Mouse (Mus musculus) T-cell, adult 2 months (primary cell): ENCODE data around the gene Ppargc1a.

Experiments
- DNase-seq: peaks from one replicate; pipeline ENCODE4 v3.0.0; 2022; ENCODE audit warnings: low spot score

Gene Ppargc1a

DNA sequence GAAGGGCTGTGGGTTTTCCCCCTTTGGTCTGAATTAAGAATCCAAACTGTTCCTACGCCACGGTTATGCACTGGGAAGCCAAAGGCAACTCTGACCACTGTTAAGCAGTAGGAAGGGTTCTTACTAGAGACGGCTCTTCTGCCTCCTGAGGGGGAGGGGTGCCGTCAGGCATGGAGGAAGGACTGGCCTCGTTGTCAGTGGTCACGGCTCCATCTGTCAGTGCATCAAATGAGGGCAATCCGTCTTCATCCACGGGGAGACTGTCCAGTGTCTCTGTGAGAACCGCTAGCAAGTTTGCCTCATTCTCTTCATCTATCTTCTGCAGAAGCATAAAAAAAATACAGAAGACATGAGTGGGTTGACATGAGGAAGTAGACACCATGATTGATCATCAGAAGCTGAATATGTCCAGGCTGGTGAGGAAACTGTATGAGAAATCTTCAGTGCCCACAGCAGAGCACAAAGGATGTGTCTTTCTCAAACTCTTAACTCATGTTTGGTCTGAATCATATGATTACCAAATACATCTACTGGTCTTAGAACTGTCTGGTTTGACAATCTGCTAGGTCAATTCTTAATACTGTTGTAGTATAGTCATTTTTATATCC is 69.5 kb downstream of the Ppargc1a start:
- DNase-seq, result no peak

- no peak for DNase-seq
Measured at GRCm38 (mm10) chr5:51495446-51495845, 72.1 kb downstream of the Ppargc1a start.

GRCm38 (mm10) chr5:51494358-51494876 is 73.1 kb downstream of the Ppargc1a start:
- no peak for DNase-seq

GRCm38 (mm10) chr5:51483768-51484167 is 83.8 kb downstream of the Ppargc1a start:
- DNase-seq, result no peak

DNA sequence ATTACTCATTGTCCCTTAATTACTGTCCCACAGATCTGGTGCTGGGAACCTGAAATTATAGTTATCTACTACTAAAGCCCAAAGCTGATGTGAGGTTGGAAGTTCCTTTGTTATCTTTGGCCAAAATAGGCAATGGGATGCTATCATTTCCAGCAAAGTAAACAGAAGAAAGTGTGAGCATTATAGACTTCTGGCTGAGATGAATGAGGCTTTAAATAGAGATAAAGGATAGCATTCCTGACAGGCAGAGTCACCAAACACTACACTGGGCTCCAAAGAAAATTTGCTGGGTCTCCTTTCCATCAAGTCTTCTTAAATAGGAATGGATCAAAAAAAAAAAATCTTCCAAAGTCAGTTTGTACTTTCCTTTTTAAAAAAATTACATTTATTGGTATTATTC is 87.7 kb downstream of the Ppargc1a start:
- no peak for DNase-seq

GRCm38 (mm10) chr5:51479456-51479855 is 88.1 kb downstream of the Ppargc1a start:
- DNase-seq, result no peak

DNA sequence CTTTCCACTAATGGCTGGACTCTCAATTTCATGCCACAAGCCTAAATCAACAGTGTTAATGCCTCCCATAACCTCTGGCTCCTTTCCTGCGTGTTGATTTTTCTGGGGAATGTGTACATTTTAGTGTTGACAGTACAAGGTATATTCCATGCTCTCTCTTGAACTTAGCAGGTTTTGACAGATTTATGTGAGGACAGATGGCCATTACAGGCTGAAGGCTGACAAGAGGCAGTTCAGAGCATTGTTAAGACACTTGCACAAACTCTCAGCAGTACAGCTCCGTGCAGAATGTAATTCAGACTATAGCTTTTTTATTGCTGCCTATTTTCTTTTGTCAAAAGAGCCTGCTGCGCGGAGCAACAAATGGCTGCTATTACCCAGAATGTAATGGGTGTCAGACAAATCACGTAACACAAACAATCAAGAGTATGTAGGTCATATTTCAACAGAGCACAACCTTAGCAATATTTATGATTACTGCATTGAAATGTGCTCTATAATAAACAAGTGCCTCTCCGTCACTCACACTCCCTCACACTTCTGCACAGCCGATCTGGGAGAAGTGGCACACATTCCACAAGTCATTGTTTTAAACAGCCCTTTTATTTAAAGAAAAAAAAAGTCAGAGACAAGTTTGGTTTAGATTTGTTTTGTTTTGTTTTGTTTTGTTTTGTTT is 89.1 kb downstream of the Ppargc1a start:
- no peak for DNase-seq

DNA sequence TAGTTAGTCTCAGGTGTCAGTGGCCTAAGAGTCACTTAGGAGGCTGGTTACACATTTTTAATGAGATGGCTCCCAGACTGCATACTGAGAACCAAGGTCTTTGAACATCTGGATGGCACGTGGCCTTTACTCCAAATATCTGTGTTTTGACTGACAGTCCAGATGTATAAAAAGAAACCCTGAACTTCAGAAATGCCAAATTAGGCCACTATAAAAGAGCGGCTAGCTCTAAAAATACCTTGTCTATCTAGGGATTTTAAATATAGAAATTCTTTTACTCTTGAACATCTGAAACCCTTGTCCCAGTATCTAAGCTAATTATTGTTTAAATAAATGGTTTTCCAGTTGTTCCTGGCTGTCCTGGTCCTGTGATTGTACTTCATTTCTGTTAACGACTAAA is 90.4 kb downstream of the Ppargc1a start:
- DNase-seq, result no peak

- DNase-seq, result no peak
Measured at GRCm38 (mm10) chr5:51475034-51475541, 92.4 kb downstream of the Ppargc1a start.

DNA sequence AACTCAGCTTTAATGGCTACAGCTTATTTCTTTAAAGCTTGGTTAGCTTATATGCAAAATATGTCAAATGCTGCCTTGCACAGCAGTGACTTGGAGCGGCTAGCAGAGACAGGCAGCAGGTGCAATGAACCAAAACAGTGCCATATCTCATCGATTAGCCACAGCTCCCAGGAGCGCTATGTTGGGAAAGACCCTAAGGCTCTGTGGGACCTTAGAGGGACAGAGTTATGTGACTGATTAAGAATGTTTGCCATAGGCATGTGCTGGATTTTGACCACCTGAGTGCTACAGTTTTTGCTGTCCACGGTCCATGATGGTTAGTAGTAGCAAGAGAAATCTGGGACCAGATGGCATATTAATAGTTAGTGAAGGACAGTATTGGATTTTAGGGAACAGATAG is 95.9 kb downstream of the Ppargc1a start:
- DNase-seq, result no peak

DNA sequence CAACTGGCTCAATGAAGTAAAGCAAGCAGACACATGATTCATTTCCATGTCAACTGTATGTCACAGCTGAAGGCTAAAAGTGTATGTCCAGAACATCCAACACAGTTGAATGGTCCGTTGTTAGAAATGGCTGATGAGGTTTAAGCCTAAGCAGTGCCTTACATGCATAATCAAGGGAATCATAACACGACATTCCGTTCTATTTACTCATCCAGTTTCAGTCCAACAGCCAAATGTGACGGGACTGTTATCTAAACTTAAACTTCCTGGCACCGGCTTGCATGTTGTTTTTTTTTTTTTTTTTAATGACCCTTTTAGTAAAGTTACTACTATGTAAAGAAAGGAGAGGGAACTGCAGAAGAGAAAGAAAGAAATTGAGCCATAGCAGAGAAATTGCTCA is 101.5 kb downstream of the Ppargc1a start:
- no peak for DNase-seq

DNA sequence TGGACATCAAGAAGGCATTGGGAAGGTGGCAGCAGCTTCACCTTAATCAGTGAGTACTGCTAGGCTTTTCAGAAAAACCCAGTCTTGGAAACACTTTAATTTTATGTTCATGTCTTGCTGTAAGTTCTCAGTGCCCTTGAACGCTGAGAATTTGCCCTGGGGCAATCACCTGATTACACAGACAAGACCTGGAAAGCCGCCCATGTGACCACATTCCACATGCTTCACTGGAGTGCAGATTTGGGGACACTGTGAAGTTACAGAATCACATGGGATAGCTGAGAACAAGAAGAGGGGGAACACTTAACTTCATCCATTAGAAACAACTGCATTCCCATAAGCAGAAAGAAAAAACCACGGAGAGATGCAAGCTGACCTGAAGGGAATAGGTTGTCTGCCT is 115.5 kb downstream of the Ppargc1a start:
- DNase-seq, result no peak

DNA sequence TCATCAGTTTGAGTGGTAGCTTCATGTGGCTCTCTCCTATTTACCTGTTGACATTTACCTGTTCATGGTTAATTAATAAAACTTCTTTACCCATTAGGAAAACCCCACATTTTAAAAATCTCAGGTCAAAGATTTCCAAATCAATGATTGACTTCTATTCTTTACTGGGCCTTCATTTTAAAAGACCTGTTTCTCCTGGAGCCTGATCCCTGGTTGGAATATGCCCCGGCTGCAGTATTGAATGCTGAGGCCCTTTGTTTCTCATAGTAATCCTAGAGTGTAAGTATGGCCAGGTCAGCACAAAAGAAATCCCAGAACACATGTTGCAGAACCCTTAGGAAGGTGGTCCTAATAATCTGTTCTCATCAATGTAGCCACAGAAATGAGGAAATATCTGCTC is 119.9 kb downstream of the Ppargc1a start:
- no peak for DNase-seq

- DNase-seq, result no peak
Measured at GRCm38 (mm10) chr5:51446299-51447090, 121.0 kb downstream of the Ppargc1a start.

GRCm38 (mm10) chr5:51445726-51446125 is 121.8 kb downstream of the Ppargc1a start:
- no peak for DNase-seq

- DNase-seq, result no peak
Measured at GRCm38 (mm10) chr5:51439773-51440172, 127.8 kb downstream of the Ppargc1a start.

DNA sequence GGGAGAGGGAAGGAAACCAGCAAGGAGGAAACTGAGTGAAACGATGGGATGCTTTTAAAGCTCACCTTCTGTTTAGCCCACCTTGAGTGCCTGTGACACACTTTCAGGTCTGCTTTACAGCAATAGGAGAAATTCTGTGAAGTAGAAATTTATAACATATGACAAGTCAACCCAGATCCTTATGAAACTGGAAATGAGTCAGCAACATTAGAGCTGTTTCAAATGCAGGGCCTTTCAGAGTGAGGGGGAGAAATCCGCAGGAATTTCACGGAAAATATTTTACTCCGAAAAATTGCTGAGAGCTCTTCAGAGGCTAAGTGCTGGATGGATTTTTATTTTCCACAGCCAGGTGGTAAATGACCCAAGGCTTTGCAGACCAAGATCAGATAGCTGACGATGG is 133.6 kb downstream of the Ppargc1a start:
- no peak for DNase-seq

DNA sequence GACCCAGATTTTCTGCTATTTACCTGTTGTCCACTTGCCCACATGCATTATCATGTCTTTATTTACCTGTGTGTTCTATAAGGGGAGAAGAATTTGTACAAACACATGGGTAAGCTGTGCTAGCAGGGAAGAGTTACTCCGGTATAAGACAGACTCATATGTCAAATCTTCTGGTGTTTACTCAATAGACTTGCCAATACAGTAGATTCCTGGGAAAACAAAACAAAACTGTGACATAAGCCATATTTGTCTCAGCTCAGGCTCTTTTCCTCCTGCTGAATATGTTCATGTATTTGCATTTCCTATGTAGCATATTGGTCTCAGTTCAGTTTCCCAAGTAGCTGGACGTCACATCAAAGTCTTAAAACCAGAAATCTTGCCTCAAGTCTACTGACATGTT is 135.0 kb downstream of the Ppargc1a start:
- DNase-seq, result no peak

- no peak for DNase-seq
Measured at GRCm38 (mm10) chr5:51432031-51432430, 135.5 kb downstream of the Ppargc1a start.

DNA sequence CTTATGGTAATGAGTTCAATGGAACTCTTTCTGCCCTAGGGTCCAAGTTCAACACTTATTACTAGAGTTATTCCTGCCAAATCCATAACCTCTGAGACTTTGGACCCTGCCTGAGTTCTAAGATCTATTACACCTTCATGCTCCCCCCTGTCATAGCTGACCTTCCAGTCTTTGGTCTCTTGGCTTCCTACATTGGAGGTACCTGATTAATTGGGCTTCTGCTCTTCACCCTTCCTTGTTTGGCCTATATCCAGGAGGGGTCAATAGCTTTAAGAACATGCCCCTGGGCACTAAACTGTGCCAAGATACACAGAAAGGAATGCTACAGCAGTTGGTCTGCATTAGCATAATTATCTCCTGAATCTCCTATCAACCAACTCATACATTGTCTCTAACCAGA is 141.1 kb downstream of the Ppargc1a start:
- no peak for DNase-seq

DNA sequence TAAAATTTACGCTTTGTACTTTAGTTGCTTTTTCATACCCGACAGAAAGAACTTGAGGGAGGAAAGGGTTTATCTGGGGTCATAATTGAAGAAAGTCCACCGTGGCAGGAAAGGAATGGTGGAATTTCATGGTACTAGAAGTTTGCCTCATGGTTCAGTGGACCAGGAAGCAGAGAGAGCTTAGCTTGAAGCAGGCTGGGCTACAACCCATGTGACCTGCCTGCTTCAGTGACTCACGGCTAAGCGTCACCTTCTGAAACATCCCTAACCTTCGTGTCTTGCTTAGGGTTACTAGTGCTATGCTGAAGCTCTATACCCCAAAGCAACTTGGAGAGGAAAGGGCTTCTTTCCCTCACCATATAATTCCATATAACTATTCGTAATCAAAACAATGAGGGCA is 151.1 kb downstream of the Ppargc1a start:
- no peak for DNase-seq

GRCm38 (mm10) chr5:51415456-51415855 is 152.1 kb downstream of the Ppargc1a start:
- no peak for DNase-seq
